Mouse (Mus musculus): Measurements from ENCODE around the gene Ccdc110.

The Ccdc110 gene

GRCm38 (mm10) chr8:45934582-45935014, at the start of gene Ccdc110:
Gene Ccdc110 (plus strand): TSS chr8:45934619.
- peak; percentile 85 for DNase-seq

- DNase-seq, result no peak
Observed at GRCm38 (mm10) chr8:45885202-45885685, 49.2 kb upstream of the Ccdc110 start, which contains the start of gene Pdlim3. Gene Pdlim3 (plus strand): TSS chr8:45885461.

GRCm38 (mm10) chr8:45885775-45886174, 48.6 kb upstream of the Ccdc110 start:
- DNase-seq, result no peak

- no peak for DNase-seq
Observed at GRCm38 (mm10) chr8:45889737-45890136, 44.7 kb upstream of the Ccdc110 start.

- DNase-seq, result no peak
Observed at GRCm38 (mm10) chr8:45896590-45896989, 37.8 kb upstream of the Ccdc110 start.

GRCm38 (mm10) chr8:45899783-45900182, 34.6 kb upstream of the Ccdc110 start:
- no peak for DNase-seq

GRCm38 (mm10) chr8:45901626-45902025, 32.8 kb upstream of the Ccdc110 start:
- no peak for DNase-seq

- no peak for DNase-seq
Observed at GRCm38 (mm10) chr8:45903659-45904058, 30.8 kb upstream of the Ccdc110 start.

- no peak for DNase-seq
Observed at GRCm38 (mm10) chr8:45905591-45906250, 28.7 kb upstream of the Ccdc110 start.

- DNase-seq, result no peak
Observed at GRCm38 (mm10) chr8:45906251-45906619, 28.2 kb upstream of the Ccdc110 start.

- DNase-seq, result no peak
Observed at GRCm38 (mm10) chr8:45913707-45914106, 20.7 kb upstream of the Ccdc110 start.

- no peak for DNase-seq
Observed at GRCm38 (mm10) chr8:45916496-45916895, 17.9 kb upstream of the Ccdc110 start.

GRCm38 (mm10) chr8:45917040-45917679, 17.3 kb upstream of the Ccdc110 start:
- DNase-seq, result no peak

- DNase-seq, result no peak
Observed at GRCm38 (mm10) chr8:45918891-45919290, 15.5 kb upstream of the Ccdc110 start.

GRCm38 (mm10) chr8:45920392-45920791, 14.0 kb upstream of the Ccdc110 start:
- DNase-seq, result no peak

GRCm38 (mm10) chr8:45922116-45922515, 12.3 kb upstream of the Ccdc110 start:
- no peak for DNase-seq

- DNase-seq, result no peak
Observed at GRCm38 (mm10) chr8:45936986-45937385, 2.6 kb downstream of the Ccdc110 start.

GRCm38 (mm10) chr8:45946283-45946682, 11.9 kb downstream of the Ccdc110 start:
- no peak for DNase-seq

- no peak for DNase-seq
Observed at GRCm38 (mm10) chr8:45950622-45951021, 16.2 kb downstream of the Ccdc110 start.

GRCm38 (mm10) chr8:45970894-45971293, 36.5 kb downstream of the Ccdc110 start:
- no peak for DNase-seq

- no peak for DNase-seq
Observed at GRCm38 (mm10) chr8:45973988-45974505, 39.6 kb downstream of the Ccdc110 start.

GRCm38 (mm10) chr8:45975126-45975836, 40.9 kb downstream of the Ccdc110 start, which contains the start of the genes 1700029J07Rik and Ufsp2:
Gene 1700029J07Rik (minus strand): TSS chr8:45975252.
Gene Ufsp2 (plus strand): TSS chr8:45975528.
- peak; percentile 99 for DNase-seq

- DNase-seq, result no peak
Observed at GRCm38 (mm10) chr8:45975837-45976468, 41.5 kb downstream of the Ccdc110 start.

All from cerebellum, adult 9-10 months (tissue).